Mouse (Mus musculus) gonadal fat pad, adult 2 months (tissue): Measurements from ENCODE around the gene Mthfd1l. TPM values are rescaled to one million over a fixed set of nuclear protein-coding genes. Genes with fewer than 3 reads are reported as not detected.
A peak's percentile ranks its signal among the peaks of the same experiment; 100 is the strongest.

Experiments used
- DNase-seq: peaks from one replicate; pipeline ENCODE4 v3.0.0-alpha.2; 2012; ENCODE audit warnings: low read depth
- polyA plus RNA-seq: library from polyadenylated mRNA; depleted of rRNA; stranded (reverse); fragments of >200 nt; gene quantifications from 2 replicates; pipeline ENCODE4 v1.2.3, GENCODE M21; 2012

Gene Mthfd1l
- polyA plus RNA-seq, 1 experiment = 14.6 TPM

GRCm38 (mm10) chr10:4119287-4119686, 146.4 kb downstream of the Mthfd1l start:
- no peak for DNase-seq

GRCm38 (mm10) chr10:4120708-4121107, 147.8 kb downstream of the Mthfd1l start:
- peak; percentile 56 for DNase-seq

- DNase-seq = peak; percentile 41
These were observed 148.3 kb downstream of the Mthfd1l start for GRCm38 (mm10) chr10:4121197-4121596.

GRCm38 (mm10) chr10:4123280-4123945, 150.5 kb downstream of the Mthfd1l start:
- DNase-seq = peak; percentile 73

GRCm38 (mm10) chr10:4124148-4124547, 151.2 kb downstream of the Mthfd1l start:
- DNase-seq = no peak

- DNase-seq = no peak
These were observed 152.3 kb downstream of the Mthfd1l start for GRCm38 (mm10) chr10:4125232-4125631.

GRCm38 (mm10) chr10:4126335-4127012, 153.6 kb downstream of the Mthfd1l start:
- no peak for DNase-seq

- DNase-seq = no peak
These were observed 155.5 kb downstream of the Mthfd1l start for GRCm38 (mm10) chr10:4128411-4128810.

GRCm38 (mm10) chr10:4128915-4129314, 156.0 kb downstream of the Mthfd1l start:
- no peak for DNase-seq

GRCm38 (mm10) chr10:4129461-4129860, 156.5 kb downstream of the Mthfd1l start:
- DNase-seq = no peak

GRCm38 (mm10) chr10:4130034-4130607, 157.2 kb downstream of the Mthfd1l start:
- no peak for DNase-seq

- DNase-seq = no peak
These were observed 159.8 kb downstream of the Mthfd1l start for GRCm38 (mm10) chr10:4132735-4133134.

GRCm38 (mm10) chr10:4135100-4135764, 162.3 kb downstream of the Mthfd1l start:
- no peak for DNase-seq

GRCm38 (mm10) chr10:4139531-4139930, 166.6 kb downstream of the Mthfd1l start:
- no peak for DNase-seq

- no peak for DNase-seq
These were observed 168.8 kb downstream of the Mthfd1l start for GRCm38 (mm10) chr10:4141689-4142088.

GRCm38 (mm10) chr10:4142816-4143215, 169.9 kb downstream of the Mthfd1l start:
- DNase-seq = no peak

- no peak for DNase-seq
These were observed 170.5 kb downstream of the Mthfd1l start for GRCm38 (mm10) chr10:4143381-4143780.

- no peak for DNase-seq
These were observed 172.3 kb downstream of the Mthfd1l start for GRCm38 (mm10) chr10:4145080-4145807.

GRCm38 (mm10) chr10:4146947-4147346, 174.0 kb downstream of the Mthfd1l start:
- DNase-seq = no peak

GRCm38 (mm10) chr10:4151159-4151558, 178.2 kb downstream of the Mthfd1l start:
- no peak for DNase-seq

- DNase-seq = no peak
These were observed 179.2 kb downstream of the Mthfd1l start for GRCm38 (mm10) chr10:4151862-4152776.
